Mouse (Mus musculus): ENCODE data around the gene Pkhd1.

The Pkhd1 gene

GRCm38 (mm10) chr1:20617849-20618530, at the start of gene Pkhd1:
Gene Pkhd1, minus strand, starts transcription at chr1:20618064.
- DNase-seq, result peak; percentile 11

GRCm38 (mm10) chr1:20667567-20667966, 49.7 kb upstream of the Pkhd1 start:
- DNase-seq, result no peak

- no peak for DNase-seq
These were observed 48.4 kb upstream of the Pkhd1 start for GRCm38 (mm10) chr1:20666233-20666632.

GRCm38 (mm10) chr1:20655085-20655484, 37.2 kb upstream of the Pkhd1 start:
- DNase-seq, result no peak

GRCm38 (mm10) chr1:20653513-20654506, 35.9 kb upstream of the Pkhd1 start:
- DNase-seq, result no peak

- DNase-seq, result no peak
These were observed 17.0 kb upstream of the Pkhd1 start for GRCm38 (mm10) chr1:20634856-20635255.

GRCm38 (mm10) chr1:20633276-20633869, 15.5 kb upstream of the Pkhd1 start:
- DNase-seq, result no peak

GRCm38 (mm10) chr1:20624564-20624963, 6.7 kb upstream of the Pkhd1 start:
- DNase-seq, result no peak

- DNase-seq, result no peak
These were observed 5.5 kb upstream of the Pkhd1 start for GRCm38 (mm10) chr1:20623375-20623774.

GRCm38 (mm10) chr1:20620611-20621010, 2.7 kb upstream of the Pkhd1 start:
- DNase-seq, result no peak

GRCm38 (mm10) chr1:20619363-20619762, 1.5 kb upstream of the Pkhd1 start:
- no peak for DNase-seq

GRCm38 (mm10) chr1:20612643-20613042, 5.2 kb downstream of the Pkhd1 start:
- DNase-seq, result peak; percentile 54

- DNase-seq, result no peak
These were observed 12.4 kb downstream of the Pkhd1 start for GRCm38 (mm10) chr1:20605489-20605888.

GRCm38 (mm10) chr1:20590488-20590887, 27.4 kb downstream of the Pkhd1 start:
- DNase-seq, result peak; percentile 39

- DNase-seq, result no peak
These were observed 46.4 kb downstream of the Pkhd1 start for GRCm38 (mm10) chr1:20571469-20571868.

- no peak for DNase-seq
These were observed 48.4 kb downstream of the Pkhd1 start for GRCm38 (mm10) chr1:20569430-20569829.

- DNase-seq, result no peak
These were observed 59.4 kb downstream of the Pkhd1 start for GRCm38 (mm10) chr1:20558443-20558842.

- DNase-seq, result peak; percentile 64
These were observed 63.5 kb downstream of the Pkhd1 start for GRCm38 (mm10) chr1:20554398-20554797.

- no peak for DNase-seq
These were observed 66.5 kb downstream of the Pkhd1 start for GRCm38 (mm10) chr1:20551334-20551733.

- no peak for DNase-seq
These were observed 73.3 kb downstream of the Pkhd1 start for GRCm38 (mm10) chr1:20544526-20544925.

- peak; percentile 73 for DNase-seq
These were observed 104.3 kb downstream of the Pkhd1 start for GRCm38 (mm10) chr1:20513364-20514084.

- DNase-seq, result no peak
These were observed 118.9 kb downstream of the Pkhd1 start for GRCm38 (mm10) chr1:20498965-20499364.

- no peak for DNase-seq
These were observed 131.8 kb downstream of the Pkhd1 start for GRCm38 (mm10) chr1:20486087-20486486.

All from retina, postnatal 1 day (tissue).